Mouse (Mus musculus) embryonic fibroblast, embryonic 13.5 days (primary cell): ENCODE measurements at regions not wholly inside any gene's neighbourhood (a gene's known extent, or its start where the extent isn't known, plus 50 kb on each side); places are given as distances from the start of the nearest gene placed in this dataset.

ENCODE experiments used
- H3K27ac ChIP-seq: 2 replicates; pipeline ENCODE4 v1.5.1; 2012; ENCODE audit warnings: low read length, control low read depth, inconsistent platforms; ENCODE audit not compliant: insufficient read depth
- H3K4me1 ChIP-seq: 2 replicates; pipeline ENCODE4 v1.6.1; 2011; ENCODE audit warnings: low read length; ENCODE audit not compliant: control insufficient read depth, insufficient read depth
- H3K4me3 ChIP-seq: 2 replicates; pipeline ENCODE4 v1.5.1; 2011; ENCODE audit warnings: mild to moderate bottlenecking, control low read depth, low read length; ENCODE audit not compliant: insufficient read depth
- CTCF ChIP-seq: IDR thresholded peaks from 2 replicates; pipeline ENCODE4 v1.5.1; 2011; ENCODE audit warnings: mild to moderate bottlenecking, control low read depth, low read length, moderate library complexity, borderline replicate concordance; ENCODE audit not compliant: insufficient read depth
- POLR2A ChIP-seq: IDR thresholded peaks from 2 replicates; pipeline ENCODE4 v1.6.1; 2011; ENCODE audit warnings: low read depth, mild to moderate bottlenecking, control low read depth, low read length, moderate library complexity

GRCm38 (mm10) chr13:92911660-92912284 is 67.2 kb downstream of the Mtx3 start:
- H3K27ac ChIP-seq, result no peak overlapping the region
- no peaks in the 10 kb centered on the region for H3K4me1 ChIP-seq
- no peak overlapping the region for H3K4me3 ChIP-seq
- TF ChIP-seq POLR2A (no peak), CTCF (no peak)

DNA sequence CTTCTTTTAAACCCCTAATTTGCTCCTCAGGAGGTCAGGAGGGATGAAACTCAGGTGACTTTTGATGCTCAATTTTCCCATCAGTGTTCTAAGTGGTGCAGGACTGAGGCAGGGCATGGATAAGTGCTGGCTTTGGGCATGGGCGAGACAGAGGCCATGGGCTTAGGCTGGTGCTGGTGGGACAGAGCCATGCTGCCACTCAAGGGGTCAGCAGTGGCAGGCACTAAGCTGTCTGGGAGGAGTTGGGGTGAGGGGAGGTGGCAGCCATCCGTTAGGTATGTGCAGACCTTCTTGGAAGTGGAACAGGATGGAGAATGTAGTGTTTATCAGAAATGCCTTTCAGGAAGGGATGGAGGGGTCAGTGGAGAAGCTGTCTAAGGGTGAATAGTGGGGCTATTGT is 68.1 kb downstream of the Mtx3 start:
- Histone ChIP-seq H3K4me1 (no peaks in the 10 kb centered on the region), H3K27ac (no peak overlapping the region), H3K4me3 (no peak overlapping the region)
- TF ChIP-seq POLR2A (no peak), CTCF (no peak)

GRCm38 (mm10) chr13:92914631-92915030 is 70.1 kb downstream of the Mtx3 start:
- Histone ChIP-seq H3K27ac (no peak overlapping the region), H3K4me1 (no peaks in the 10 kb centered on the region)
- TF ChIP-seq CTCF (no peak), POLR2A (no peak)

GRCm38 (mm10) chr13:92915221-92915839 is 70.8 kb downstream of the Mtx3 start:
- no peak overlapping the region for H3K4me3 ChIP-seq
- H3K27ac ChIP-seq, result no peak overlapping the region
- H3K4me1 ChIP-seq, result no peaks in the 10 kb centered on the region
- TF ChIP-seq POLR2A (no peak), CTCF (no peak)

More at GRCm38 (mm10) chr13:92914631-92915030, 70.1 kb downstream of the Mtx3 start:
- no peak overlapping the region for H3K4me3 ChIP-seq

GRCm38 (mm10) chr13:92915948-92916710 is 71.6 kb downstream of the Mtx3 start:
- H3K4me3 ChIP-seq, result no peak overlapping the region
- H3K27ac ChIP-seq, result no peak overlapping the region
- TF ChIP-seq POLR2A (no peak), CTCF (no peak)
- H3K4me1 ChIP-seq, result no peaks in the 10 kb centered on the region

GRCm38 (mm10) chr13:92919882-92920281 is 75.3 kb downstream of the Mtx3 start:
- H3K4me3 ChIP-seq, result no peak overlapping the region
- TF ChIP-seq POLR2A (no peak), CTCF (no peak)

GRCm38 (mm10) chr13:92921936-92922335 is 77.4 kb downstream of the Mtx3 start:
- TF ChIP-seq POLR2A (no peak), CTCF (no peak)
- Histone ChIP-seq H3K4me3 (no peak overlapping the region), H3K4me1 (no peaks in the 10 kb centered on the region), H3K27ac (no peak overlapping the region)

More at GRCm38 (mm10) chr13:92919882-92920281, 75.3 kb downstream of the Mtx3 start:
- Histone ChIP-seq H3K27ac (no peak overlapping the region), H3K4me1 (no peaks in the 10 kb centered on the region)

DNA sequence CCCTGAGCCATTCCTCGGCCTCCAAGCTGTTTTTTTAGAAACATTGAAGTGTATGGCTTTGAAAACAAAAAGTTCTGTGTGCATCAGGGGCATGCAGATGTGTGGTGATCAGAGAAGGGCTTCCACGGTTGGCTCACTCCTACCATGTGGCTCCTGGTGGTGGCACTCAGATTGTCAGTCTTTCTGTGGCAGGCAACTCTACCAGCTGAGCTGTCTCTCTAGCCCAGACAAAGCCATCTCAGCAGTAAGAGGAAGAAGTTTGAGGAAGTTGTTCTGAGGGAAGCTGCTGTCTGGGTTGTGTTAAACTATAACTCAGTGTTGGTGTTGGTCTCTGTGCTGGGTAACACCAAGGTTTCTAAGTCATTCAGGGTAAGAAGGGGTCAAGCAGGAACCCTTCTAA is 78.9 kb downstream of the Mtx3 start:
- no peak overlapping the region for H3K27ac ChIP-seq

GRCm38 (mm10) chr13:92924021-92924420 is 79.5 kb downstream of the Mtx3 start:
- no peak overlapping the region for H3K27ac ChIP-seq
- no peak for TF ChIP-seq CTCF
- no peak for TF ChIP-seq POLR2A

More for the DNA sequence above, 78.9 kb downstream of the Mtx3 start:
- Histone ChIP-seq H3K4me1 (no peaks in the 10 kb centered on the region), H3K4me3 (no peak overlapping the region)
- no peak for TF ChIP-seq CTCF
- TF ChIP-seq POLR2A, result no peak

GRCm38 (mm10) chr13:92925196-92925595 is 80.6 kb downstream of the Mtx3 start:
- H3K4me3 ChIP-seq, result no peak overlapping the region
- no peak for TF ChIP-seq POLR2A
- no peak for TF ChIP-seq CTCF
- H3K4me1 ChIP-seq, result no peaks in the 10 kb centered on the region
- no peak overlapping the region for H3K27ac ChIP-seq

More at GRCm38 (mm10) chr13:92924021-92924420, 79.5 kb downstream of the Mtx3 start:
- H3K4me3 ChIP-seq, result no peak overlapping the region
- no peaks in the 10 kb centered on the region for H3K4me1 ChIP-seq

- no peak for TF ChIP-seq CTCF
- H3K4me3 ChIP-seq, result no peak overlapping the region
- no peak overlapping the region for H3K27ac ChIP-seq
- H3K4me1 ChIP-seq, result no peaks in the 10 kb centered on the region
Observed at GRCm38 (mm10) chr13:92928551-92928950, 84.0 kb downstream of the Mtx3 start.
